Mouse (Mus musculus) lung, embryonic 15.5 days (tissue): ENCODE data around the gene Phex. TPM values are rescaled to one million over a fixed set of nuclear protein-coding genes. Genes with fewer than 3 reads are reported as not detected.

Experiments used
- ATAC-seq: fragments of 200-750 bp; cut with Nextera tagmentation; 2 replicates; pipeline ENCODE4 v1.8.0; 2017; ENCODE audit warnings: moderate number of reproducible peaks, borderline replicate concordance; ENCODE audit not compliant: low FRiP score, low TSS enrichment; ENCODE audit errors: extremely low read depth
- H3K27ac ChIP-seq: fragments of 300-500 bp; sonication (generic); 2 replicates; pipeline ENCODE4 v1.5.1; 2015; ENCODE audit warnings: moderate library complexity, mild to moderate bottlenecking, inconsistent platforms
- H3K27me3 ChIP-seq: fragments of 300-500 bp; sonication (generic); 2 replicates; pipeline ENCODE4 v1.6.1; 2015; ENCODE audit warnings: inconsistent platforms
- H3K36me3 ChIP-seq: fragments of 300-500 bp; sonication (generic); 2 replicates; pipeline ENCODE4 v1.6.1; 2015; ENCODE audit warnings: inconsistent platforms
- H3K4me1 ChIP-seq: fragments of 300-500 bp; sonication (generic); 2 replicates; pipeline ENCODE4 v1.6.1; 2015; ENCODE audit warnings: inconsistent platforms
- H3K4me2 ChIP-seq: fragments of 300-500 bp; sonication (generic); 2 replicates; pipeline ENCODE4 v1.6.1; 2015; ENCODE audit warnings: inconsistent platforms, mild to moderate bottlenecking, moderate library complexity
- H3K4me3 ChIP-seq: fragments of 300-500 bp; sonication (generic); 2 replicates; pipeline ENCODE4 v1.5.1; 2015; ENCODE audit warnings: mild to moderate bottlenecking, inconsistent platforms
- H3K9ac ChIP-seq: fragments of 300-500 bp; sonication (generic); 2 replicates; pipeline ENCODE4 v1.6.1; 2015; ENCODE audit warnings: inconsistent platforms
- H3K9me3 ChIP-seq: fragments of 300-500 bp; sonication (generic); 2 replicates; pipeline ENCODE4 v1.6.1; 2016; ENCODE audit warnings: inconsistent platforms
- WGBS: fragments of 180-500 bp; shearing (Covaris S2); methylation state at CpG from one replicate; pipeline ENCODE4 v1.1.7; 2015; 5-methylcytosine and 5-hydroxymethylcytosine counted together
- polyA plus RNA-seq: library from polyadenylated mRNA; unstranded; fragments of >200 nt; fragmentation: Nextera tagmentation; extraction: Ambion mirVana; gene quantifications from 2 replicates; pipeline ENCODE4 v1.2.1, GENCODE M21; 2015

Phex gene
- polyA plus RNA-seq, 1 experiment from 2014 or later = 3.1 TPM

DNA sequence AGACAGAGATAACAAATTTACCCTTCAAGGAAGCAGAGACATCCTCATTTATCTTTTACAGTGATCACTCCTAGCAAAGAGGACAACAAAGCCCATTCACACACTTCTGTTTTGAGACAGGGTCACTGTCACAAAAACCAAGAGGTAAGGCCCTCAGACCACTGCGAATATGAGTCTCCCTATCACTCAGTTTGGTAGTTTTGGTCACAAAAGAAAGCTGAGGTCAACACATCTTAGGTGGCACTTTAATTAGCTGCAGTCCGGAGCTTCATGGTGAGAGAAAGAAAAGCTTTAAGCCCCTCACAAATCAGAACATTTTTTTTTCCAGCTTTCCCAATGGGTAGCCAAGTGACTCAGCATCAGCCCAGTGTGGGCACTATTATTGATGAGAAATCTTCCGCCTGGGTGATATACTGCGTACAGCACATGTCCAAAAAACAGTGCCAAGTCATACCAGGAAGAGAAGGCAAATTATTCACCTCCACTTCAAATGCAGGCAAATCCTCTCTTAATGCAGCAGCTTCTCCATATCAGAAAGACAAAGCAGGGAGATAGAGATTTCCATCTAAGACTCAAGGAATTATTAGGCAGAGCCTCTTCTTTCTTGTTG lies 108.2 kb downstream of the Phex start:
- Histone ChIP-seq H3K36me3 (no peaks in the 10 kb centered on the region), H3K9ac (no peak overlapping the region), H3K9me3 (no peaks in the 10 kb centered on the region), H3K4me1 (no peaks in the 10 kb centered on the region), H3K4me3 (no peak overlapping the region), H3K4me2 (no peak overlapping the region), H3K27ac (no peak overlapping the region), H3K27me3 (no peaks in the 10 kb centered on the region)
- 46% methylated on average over 4 of the region's 4 CpGs for WGBS
- ATAC-seq = no peak

DNA sequence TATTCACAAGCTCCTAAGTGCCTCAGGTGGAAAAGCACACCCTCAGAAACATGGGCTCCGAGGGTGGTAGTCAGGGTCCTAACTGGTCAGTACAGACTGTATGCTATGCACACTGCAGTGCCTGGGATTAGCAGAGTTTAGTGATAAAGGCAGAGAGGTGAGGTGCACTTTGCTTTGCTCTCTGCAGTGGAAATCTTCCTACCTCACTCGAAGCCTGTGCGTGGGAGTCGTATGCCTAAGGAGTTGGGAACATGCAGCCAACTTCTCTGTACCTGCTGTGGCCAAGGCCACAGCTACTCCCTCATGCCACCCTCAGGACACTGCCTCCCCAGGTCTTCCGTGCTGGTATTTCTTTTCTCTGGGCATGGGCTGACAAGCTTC lies 109.3 kb downstream of the Phex start:
- WGBS = 86% methylated on average over 5 of the region's 5 CpGs
- no peak for ATAC-seq

DNA sequence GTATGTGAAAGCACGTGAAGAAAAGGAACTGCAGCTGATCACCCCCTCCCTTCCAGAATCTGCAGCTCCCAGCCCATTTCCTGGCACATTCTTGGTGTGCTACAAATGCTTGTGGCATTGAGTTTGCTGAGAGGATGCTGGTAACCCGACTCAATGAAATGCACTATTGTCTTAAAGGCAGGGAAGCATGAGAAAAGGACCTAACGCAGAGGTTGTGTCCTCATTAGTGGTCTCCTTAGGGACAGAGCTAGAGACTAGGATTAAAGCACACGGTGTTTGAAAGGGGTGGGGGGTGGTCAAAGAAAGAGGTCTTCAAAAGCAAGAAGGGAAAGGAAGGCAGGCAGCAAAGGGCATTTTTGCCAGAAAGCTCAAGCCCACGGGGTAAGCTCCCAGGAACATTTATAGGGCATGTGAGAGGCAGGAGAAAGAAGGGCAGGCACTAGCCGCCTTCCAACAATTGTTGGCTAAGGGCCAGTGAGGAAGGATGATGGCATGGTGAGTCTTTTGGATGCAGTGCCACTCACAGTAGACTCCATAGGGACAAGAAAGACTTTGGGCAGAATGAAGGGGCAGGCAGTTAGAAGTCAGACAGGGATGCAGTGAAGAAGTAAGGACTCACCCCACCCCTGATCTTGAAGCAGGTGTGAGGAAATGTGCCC lies 109.8 kb downstream of the Phex start:
- WGBS = 43% methylated on average over 6 of the region's 6 CpGs
- no peak for ATAC-seq
- Histone ChIP-seq H3K9me3 (no peaks in the 10 kb centered on the region), H3K36me3 (no peaks in the 10 kb centered on the region), H3K4me2 (no peak overlapping the region), H3K27me3 (no peaks in the 10 kb centered on the region), H3K4me1 (no peaks in the 10 kb centered on the region), H3K27ac (no peak overlapping the region), H3K4me3 (no peak overlapping the region), H3K9ac (no peak overlapping the region)

More for the DNA sequence above, 109.3 kb downstream of the Phex start:
- H3K27ac ChIP-seq = no peak overlapping the region
- H3K4me3 ChIP-seq = no peak overlapping the region
- no peaks in the 10 kb centered on the region for H3K36me3 ChIP-seq
- no peak overlapping the region for H3K4me2 ChIP-seq
- H3K9me3 ChIP-seq = no peaks in the 10 kb centered on the region
- H3K4me1 ChIP-seq = no peaks in the 10 kb centered on the region
- H3K9ac ChIP-seq = no peak overlapping the region
- no peaks in the 10 kb centered on the region for H3K27me3 ChIP-seq

DNA sequence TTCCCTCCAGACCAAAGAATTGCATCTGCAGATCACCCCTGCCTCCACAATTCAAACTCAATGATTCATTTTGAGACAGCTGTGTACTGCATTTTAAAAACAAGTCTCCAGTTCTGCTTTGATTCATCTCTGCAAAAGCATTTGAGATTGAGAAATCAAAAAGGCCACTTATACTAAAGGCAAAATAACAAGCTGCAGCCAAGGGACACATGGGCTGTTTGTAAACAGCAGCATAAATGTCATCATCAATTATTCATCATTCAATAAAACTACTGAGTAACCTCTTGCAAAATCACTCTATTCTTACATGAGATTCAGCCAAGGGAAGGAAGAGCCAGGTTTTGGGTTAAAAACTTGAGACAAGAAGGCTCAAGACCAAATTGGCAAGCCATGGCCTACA lies 122.7 kb downstream of the Phex start:
- ATAC-seq = peak; percentile 65; the same call in 1 of the 2 replicates
- no peaks in the 10 kb centered on the region for H3K9me3 ChIP-seq

DNA sequence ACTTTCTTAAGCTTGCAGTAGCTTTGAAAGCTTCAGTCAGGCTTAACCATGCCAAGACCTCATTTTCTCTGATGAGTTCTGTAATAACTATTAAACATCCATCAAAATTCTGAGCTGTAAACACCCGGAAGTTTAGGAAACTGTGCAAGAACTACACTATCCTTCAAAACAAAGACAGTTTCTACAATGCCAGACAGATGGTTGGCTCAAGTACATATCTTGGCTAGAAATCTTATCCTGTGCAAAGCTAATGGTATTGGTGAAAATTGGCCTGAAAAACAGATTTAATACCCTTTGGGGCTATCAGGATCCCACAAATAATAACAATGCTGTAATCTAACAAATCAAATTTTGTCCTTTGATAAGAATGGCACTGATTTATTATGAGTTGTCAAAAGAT lies 138.5 kb downstream of the Phex start:
- no peak for ATAC-seq
- Histone ChIP-seq H3K4me2 (no peak overlapping the region), H3K9me3 (no peaks in the 10 kb centered on the region), H3K27me3 (no peaks in the 10 kb centered on the region), H3K9ac (no peak overlapping the region), H3K27ac (no peak overlapping the region), H3K4me1 (no peaks in the 10 kb centered on the region), H3K36me3 (no peaks in the 10 kb centered on the region), H3K4me3 (no peak overlapping the region)
- 39% methylated on average over 1 of the region's 1 CpGs for WGBS

More for the DNA sequence above, 122.7 kb downstream of the Phex start:
- Histone ChIP-seq H3K27me3 (no peaks in the 10 kb centered on the region), H3K4me1 (no peaks in the 10 kb centered on the region), H3K27ac (no peak overlapping the region), H3K4me3 (no peak overlapping the region), H3K9ac (no peak overlapping the region), H3K36me3 (no peaks in the 10 kb centered on the region), H3K4me2 (no peak overlapping the region)

DNA sequence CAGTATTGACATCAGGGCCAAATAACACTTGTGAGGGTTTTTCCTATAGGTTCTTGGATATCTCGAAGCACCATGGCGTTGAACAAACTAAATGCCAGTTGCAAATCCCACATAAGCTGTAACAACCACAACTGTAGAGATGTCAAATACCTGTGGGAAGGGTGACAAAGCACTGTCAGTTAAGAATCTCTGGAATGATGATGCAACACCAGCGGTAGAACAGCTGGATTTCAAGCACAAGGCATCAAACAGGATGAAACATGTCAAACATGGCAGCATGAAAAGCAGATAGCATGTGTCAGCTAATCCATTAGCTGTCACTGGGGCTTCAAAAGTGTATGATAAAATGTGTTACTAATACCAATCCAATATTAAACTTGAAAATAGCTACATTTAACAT lies 141.8 kb downstream of the Phex start:
- Histone ChIP-seq H3K4me1 (no peaks in the 10 kb centered on the region), H3K4me2 (no peak overlapping the region), H3K9ac (no peak overlapping the region), H3K27me3 (no peaks in the 10 kb centered on the region), H3K36me3 (no peaks in the 10 kb centered on the region), H3K27ac (no peak overlapping the region), H3K4me3 (no peak overlapping the region), H3K9me3 (no peaks in the 10 kb centered on the region)
- WGBS = 76% methylated on average over 3 of the region's 3 CpGs
- ATAC-seq = no peak

DNA sequence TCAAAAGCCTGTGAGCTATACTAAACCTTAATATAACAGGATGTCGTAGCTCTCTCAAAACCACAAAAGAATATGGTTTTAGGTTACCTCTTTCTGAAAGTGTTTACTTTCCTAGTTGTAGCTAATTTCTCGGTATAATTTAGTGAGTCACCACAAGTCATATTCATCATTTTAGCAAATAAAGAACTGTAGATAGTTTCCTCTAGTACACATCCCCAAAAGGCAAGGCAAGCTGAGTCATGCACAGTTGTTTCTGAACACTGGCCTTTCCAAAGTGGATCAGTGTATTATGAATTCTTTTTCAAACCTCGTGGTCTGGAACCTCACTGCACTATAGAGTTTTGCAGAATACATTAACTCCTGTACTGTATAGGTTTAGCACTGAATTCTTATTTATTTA lies 143.5 kb downstream of the Phex start:
- WGBS = 61% methylated on average over 3 of the region's 3 CpGs
- Histone ChIP-seq H3K4me2 (no peak overlapping the region), H3K27me3 (no peaks in the 10 kb centered on the region), H3K9ac (no peak overlapping the region), H3K36me3 (no peaks in the 10 kb centered on the region), H3K4me3 (no peak overlapping the region), H3K4me1 (no peaks in the 10 kb centered on the region), H3K9me3 (no peaks in the 10 kb centered on the region), H3K27ac (no peak overlapping the region)
- ATAC-seq = no peak

DNA sequence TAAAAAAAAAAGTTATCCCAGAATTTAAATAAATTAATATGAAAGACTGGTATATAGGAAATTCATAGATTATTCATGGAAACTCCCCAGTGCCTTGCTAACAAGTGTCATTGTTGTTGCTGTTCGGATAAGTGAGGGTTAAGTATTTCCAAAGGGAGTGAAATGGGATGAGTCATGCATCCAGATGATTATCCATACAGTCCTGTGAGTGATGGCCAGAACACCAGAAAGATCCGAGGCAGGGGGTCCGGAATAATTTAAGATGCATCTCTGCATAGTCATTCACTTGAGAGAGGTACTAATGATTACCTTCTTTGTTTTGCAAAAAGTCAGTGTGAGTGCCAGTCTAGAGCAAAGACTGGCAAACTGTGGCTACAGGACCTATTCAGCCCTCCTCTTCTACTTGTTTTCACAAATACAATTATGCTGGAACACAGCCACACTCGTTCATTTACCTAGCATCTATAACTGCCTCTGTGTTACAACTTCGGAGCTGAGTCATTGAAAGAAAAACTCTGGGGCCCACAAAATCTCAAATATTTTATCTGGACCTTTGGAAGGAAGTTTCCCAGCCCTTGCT lies 145.3 kb downstream of the Phex start:
- no peak overlapping the region for H3K9ac ChIP-seq
- no peak for ATAC-seq
- 58% methylated on average over 5 of the region's 5 CpGs for WGBS
- H3K4me3 ChIP-seq = no peak overlapping the region
- no peaks in the 10 kb centered on the region for H3K27me3 ChIP-seq
- H3K9me3 ChIP-seq = no peaks in the 10 kb centered on the region
- no peak overlapping the region for H3K27ac ChIP-seq
- no peaks in the 10 kb centered on the region for H3K36me3 ChIP-seq
- no peaks in the 10 kb centered on the region for H3K4me1 ChIP-seq
- no peak overlapping the region for H3K4me2 ChIP-seq

DNA sequence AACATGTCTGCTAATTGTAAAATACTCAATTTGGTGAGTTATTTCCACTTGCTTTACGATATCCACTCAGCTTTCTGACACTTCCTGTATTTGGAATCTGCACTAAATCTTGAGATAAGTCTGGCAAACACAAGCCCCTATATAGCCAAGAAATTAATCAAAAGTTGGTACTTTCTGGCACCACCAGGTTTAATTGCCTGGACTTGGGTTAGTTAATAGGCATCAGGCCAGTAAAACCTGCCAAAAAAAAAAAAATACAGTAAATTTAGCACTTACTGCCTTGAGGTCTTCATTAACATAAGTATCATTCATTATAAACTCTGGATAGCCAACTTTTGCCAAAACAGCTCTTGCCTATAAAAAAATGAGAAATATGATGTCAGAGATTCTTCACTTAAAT lies 147.0 kb downstream of the Phex start:
- H3K9me3 ChIP-seq = no peaks in the 10 kb centered on the region
- no peaks in the 10 kb centered on the region for H3K36me3 ChIP-seq
- no peaks in the 10 kb centered on the region for H3K27me3 ChIP-seq
- WGBS = 80% methylated on average over 1 of the region's 1 CpGs
- no peak for ATAC-seq
- H3K4me2 ChIP-seq = no peak overlapping the region
- H3K9ac ChIP-seq = no peak overlapping the region
- no peak overlapping the region for H3K27ac ChIP-seq
- no peak overlapping the region for H3K4me3 ChIP-seq
- H3K4me1 ChIP-seq = no peaks in the 10 kb centered on the region

DNA sequence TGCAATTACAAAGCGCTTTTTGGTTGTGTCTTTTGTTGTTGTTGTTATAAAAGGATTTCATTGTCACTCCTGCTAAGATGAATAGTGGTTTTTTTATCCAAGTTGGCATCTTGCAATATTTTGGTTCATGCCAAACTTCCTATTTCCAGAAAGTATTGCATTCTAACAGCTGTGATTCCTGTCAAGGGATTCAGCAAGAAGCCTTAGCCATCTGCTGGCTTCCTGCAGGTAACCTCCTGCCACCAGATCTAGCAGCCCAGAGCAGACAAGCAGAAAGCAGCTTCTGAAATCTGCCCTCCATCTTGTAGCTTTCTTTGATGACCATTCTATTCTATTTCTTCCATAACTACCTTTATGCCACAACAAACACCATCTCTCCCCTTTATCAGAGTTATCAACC lies 212.4 kb downstream of the Phex start:
- H3K9ac ChIP-seq = no peak overlapping the region
- no peaks in the 10 kb centered on the region for H3K4me1 ChIP-seq
- H3K4me2 ChIP-seq = no peak overlapping the region
- H3K36me3 ChIP-seq = no peaks in the 10 kb centered on the region
- 76% methylated on average over 1 of the region's 1 CpGs for WGBS
- H3K4me3 ChIP-seq = no peak overlapping the region
- H3K9me3 ChIP-seq = no peaks in the 10 kb centered on the region
- H3K27me3 ChIP-seq = no peaks in the 10 kb centered on the region
- H3K27ac ChIP-seq = no peak overlapping the region
- no peak for ATAC-seq

DNA sequence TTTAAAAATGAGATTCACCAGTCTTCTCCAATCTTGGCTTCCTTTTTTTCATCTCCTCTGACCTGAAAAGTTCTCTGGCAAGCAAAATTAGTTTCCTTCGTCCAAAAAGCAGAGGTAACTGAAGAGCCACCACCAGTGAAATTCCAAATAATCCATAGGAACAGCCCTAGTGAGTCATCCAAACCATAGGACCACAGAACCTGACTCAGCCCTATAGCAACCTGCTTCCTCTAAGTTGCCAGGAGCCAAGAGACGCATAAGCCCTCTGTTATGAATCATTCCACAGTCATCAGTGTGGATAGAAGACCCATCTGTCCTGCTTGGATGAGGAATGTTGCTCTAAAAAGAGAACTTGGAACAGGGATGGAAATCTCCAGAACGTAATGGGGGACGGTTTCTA lies 230.9 kb downstream of the Phex start:
- Histone ChIP-seq H3K9ac (no peak overlapping the region), H3K36me3 (no peaks in the 10 kb centered on the region), H3K4me3 (no peak overlapping the region), H3K27me3 (no peaks in the 10 kb centered on the region), H3K4me2 (no peak overlapping the region), H3K9me3 (no peaks in the 10 kb centered on the region), H3K27ac (no peak overlapping the region), H3K4me1 (no peaks in the 10 kb centered on the region)
- 76% methylated on average over 4 of the region's 4 CpGs for WGBS
- ATAC-seq = no peak

DNA sequence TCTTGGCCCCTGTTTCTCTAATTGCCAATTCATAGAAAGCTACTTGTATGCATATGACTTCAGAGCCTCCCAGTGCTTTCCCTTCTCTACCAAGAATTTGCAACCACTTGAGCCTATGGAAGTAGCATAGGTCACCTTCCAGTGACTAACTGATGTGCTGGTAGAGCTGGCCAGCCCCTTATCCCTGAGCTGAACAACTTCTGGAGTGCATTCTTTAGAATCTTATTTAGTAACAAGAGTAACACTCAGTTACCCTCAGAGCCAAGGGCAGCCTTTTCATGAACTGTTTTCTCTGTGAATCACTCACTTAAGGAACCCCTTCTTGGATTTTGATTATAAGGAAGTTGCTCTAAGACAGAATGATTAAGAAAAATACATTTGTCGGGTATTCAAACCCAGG lies 234.3 kb downstream of the Phex start:
- H3K9ac ChIP-seq = no peak overlapping the region
- H3K4me2 ChIP-seq = no peak overlapping the region
- H3K9me3 ChIP-seq = no peaks in the 10 kb centered on the region
- no peaks in the 10 kb centered on the region for H3K4me1 ChIP-seq
- no peak for ATAC-seq
- no peak overlapping the region for H3K27ac ChIP-seq
- WGBS = 70% methylated on average over 1 of the region's 1 CpGs
- H3K36me3 ChIP-seq = no peaks in the 10 kb centered on the region
- no peak overlapping the region for H3K4me3 ChIP-seq
- no peaks in the 10 kb centered on the region for H3K27me3 ChIP-seq
